Mouse (Mus musculus): ENCODE measurements around the gene Chtop. TPM values are rescaled to one million over a fixed set of nuclear protein-coding genes. Genes with fewer than 3 reads are reported as not detected.
A peak's percentile ranks its signal among the peaks of the same experiment; 100 is the strongest.

Chtop gene
- polyA plus RNA-seq, 1 experiment from 2014 or later, result 92.0 TPM

DNA sequence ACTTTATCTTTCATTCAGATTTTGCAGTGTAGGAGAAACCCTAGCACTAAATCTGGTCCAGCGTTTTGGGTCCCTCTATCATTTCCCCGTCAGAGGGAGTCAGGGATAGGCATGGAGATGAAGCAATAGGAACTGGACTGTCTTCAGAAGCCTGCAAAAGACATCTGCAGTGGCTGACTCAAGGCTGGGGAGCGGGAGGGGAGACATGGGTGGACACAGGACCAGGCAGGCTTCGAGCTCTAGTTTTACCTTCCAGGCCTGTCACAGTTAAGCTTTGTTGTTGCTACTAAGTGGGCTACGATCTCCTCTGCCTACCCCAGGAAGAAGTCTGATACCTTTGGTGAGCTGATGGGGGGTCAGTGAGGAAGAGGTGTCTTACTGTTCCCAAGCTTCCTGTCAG, 3.0 kb upstream of the Chtop start:
- Histone ChIP-seq H3K4me1 (peaks cover 38% of the 10 kb centered on the region), H3K36me3 (peaks cover 17% of the 10 kb centered on the region), H3K4me2 (no peak overlapping the region), H3K27me3 (replicated peaks) (0 out of 2 replicates have a peak, but pooled peaks cover 9% of the 10 kb centered on the region), H3K9me3 (no peaks in the 10 kb centered on the region), H3K4me3 (no peak overlapping the region), H3K27ac (replicated peaks) (no peak overlapping the region), H3K9ac (no peak overlapping the region)
- 76% methylated on average over 5 of the region's 5 CpGs for WGBS
- ATAC-seq (ENCODE audit: extremely low read depth, insufficient number of reproducible peaks, low FRiP score, low TSS enrichment), result no peak

GRCm38 (mm10) chr3:90509747-90510123, 437 bp upstream of the Chtop start:
- Histone ChIP-seq H3K9ac (no peak overlapping the region), H3K4me1 (peaks cover 36% of the 10 kb centered on the region), H3K36me3 (peaks cover 43% of the 10 kb centered on the region), H3K27me3 (replicated peaks) (0 out of 2 replicates have a peak, but pooled peaks cover 9% of the 10 kb centered on the region), H3K9me3 (no peaks in the 10 kb centered on the region), H3K4me2 (peak overlapping the region; percentile 92), H3K4me3 (peak overlapping the region; percentile 98), H3K27ac (replicated peaks) (peak overlapping the region; percentile 95)
- ATAC-seq (ENCODE audit: extremely low read depth, insufficient number of reproducible peaks, low FRiP score, low TSS enrichment), result no peak
- WGBS, result 31% methylated on average over 2 of the region's 2 CpGs

DNA sequence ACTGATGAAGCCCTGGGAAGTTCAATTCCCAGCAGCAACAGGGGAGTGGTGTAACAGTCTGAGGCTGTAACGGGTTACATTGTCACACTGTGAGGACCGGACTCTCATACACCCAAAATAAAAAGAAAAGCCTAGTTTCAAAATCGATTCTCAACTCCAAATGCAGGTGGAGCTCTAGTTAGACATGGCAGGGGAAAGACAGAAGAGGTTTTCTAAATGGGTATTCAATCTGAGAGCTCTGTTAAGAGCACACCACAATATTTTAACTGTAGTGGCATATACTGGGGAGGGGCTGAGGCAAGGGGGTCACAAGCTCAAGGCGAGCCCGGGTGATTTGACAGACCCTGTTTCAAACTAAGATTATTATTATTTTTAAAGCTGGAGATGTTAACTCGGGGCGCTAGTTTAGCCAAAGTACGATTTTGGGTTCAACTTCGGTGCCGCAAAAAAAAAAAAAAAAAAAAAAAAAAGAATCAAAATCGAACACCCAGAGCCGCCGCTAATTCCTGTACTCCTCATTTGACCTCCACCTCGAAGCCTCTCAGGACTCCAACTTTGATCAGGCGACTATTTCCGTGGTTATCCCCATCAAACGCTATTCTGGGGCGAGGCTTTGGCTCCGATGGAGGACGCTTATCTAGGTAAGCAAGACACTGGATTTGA, 880 bp downstream of the Chtop start:
- H3K4me3 ChIP-seq, result peak overlapping the region; percentile 98
- H3K4me1 ChIP-seq, result peaks cover 31% of the 10 kb centered on the region
- no peak for ATAC-seq (ENCODE audit: extremely low read depth, insufficient number of reproducible peaks, low FRiP score, low TSS enrichment)
- H3K9me3 ChIP-seq, result no peaks in the 10 kb centered on the region
- H3K9ac ChIP-seq, result peak overlapping the region; percentile 99
- 0 out of 2 replicates have a peak, but pooled peaks cover 9% of the 10 kb centered on the region for H3K27me3 ChIP-seq (replicated peaks)
- 2% methylated on average over 20 of the region's 20 CpGs for WGBS
- peak overlapping the region; percentile 95 for H3K27ac ChIP-seq (replicated peaks)
- peaks cover 56% of the 10 kb centered on the region for H3K36me3 ChIP-seq
- H3K4me2 ChIP-seq, result peak overlapping the region; percentile 92

- Histone ChIP-seq H3K27ac (replicated peaks) (no peak overlapping the region), H3K9me3 (no peaks in the 10 kb centered on the region), H3K9ac (no peak overlapping the region), H3K4me2 (no peak overlapping the region), H3K4me1 (peaks cover 19% of the 10 kb centered on the region), H3K27me3 (replicated peaks) (no peaks in the 10 kb centered on the region), H3K36me3 (peaks cover 77% of the 10 kb centered on the region), H3K4me3 (no peak overlapping the region)
- ATAC-seq (ENCODE audit: extremely low read depth, insufficient number of reproducible peaks, low FRiP score, low TSS enrichment), result no peak
- 58% methylated on average over 3 of the region's 3 CpGs for WGBS
These were observed 2.9 kb downstream of the Chtop start for GRCm38 (mm10) chr3:90506362-90506761.

- Histone ChIP-seq H3K9ac (no peak overlapping the region), H3K27ac (replicated peaks) (no peak overlapping the region), H3K27me3 (replicated peaks) (no peaks in the 10 kb centered on the region), H3K36me3 (peaks cover 76% of the 10 kb centered on the region), H3K9me3 (no peaks in the 10 kb centered on the region), H3K4me1 (peaks cover 19% of the 10 kb centered on the region), H3K4me2 (no peak overlapping the region), H3K4me3 (no peak overlapping the region)
- WGBS, result 94% methylated on average over 5 of the region's 5 CpGs
- no peak for ATAC-seq (ENCODE audit: extremely low read depth, insufficient number of reproducible peaks, low FRiP score, low TSS enrichment)
These were observed 4.1 kb downstream of the Chtop start for GRCm38 (mm10) chr3:90505216-90505615.

DNA sequence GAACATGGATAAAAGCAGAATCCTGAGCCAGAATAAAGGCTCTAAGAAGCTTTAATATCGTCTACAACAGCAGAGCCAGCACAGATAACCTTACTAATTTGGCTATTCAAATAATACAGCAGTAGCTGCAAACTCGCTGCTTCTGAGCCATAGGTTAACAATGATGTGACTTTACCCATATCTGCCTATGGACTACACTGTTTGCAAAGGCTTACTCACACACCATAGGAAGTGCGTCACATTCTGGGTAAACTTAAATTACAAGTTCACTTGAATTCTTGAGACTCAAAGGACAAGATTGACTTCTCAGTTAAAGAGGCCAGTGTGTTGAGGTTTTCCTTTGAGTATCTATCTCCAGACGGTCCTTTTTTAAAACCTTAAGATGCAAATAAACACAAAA, 5.9 kb downstream of the Chtop start:
- H3K36me3 ChIP-seq, result peaks cover 93% of the 10 kb centered on the region
- H3K27me3 ChIP-seq (replicated peaks), result no peaks in the 10 kb centered on the region
- no peak overlapping the region for H3K27ac ChIP-seq (replicated peaks)
- no peak overlapping the region for H3K4me2 ChIP-seq
- 85% methylated on average over 4 of the region's 4 CpGs for WGBS
- no peaks in the 10 kb centered on the region for H3K9me3 ChIP-seq
- H3K4me1 ChIP-seq, result peaks cover 19% of the 10 kb centered on the region
- H3K4me3 ChIP-seq, result no peak overlapping the region
- H3K9ac ChIP-seq, result no peak overlapping the region
- no peak for ATAC-seq (ENCODE audit: extremely low read depth, insufficient number of reproducible peaks, low FRiP score, low TSS enrichment)

- Histone ChIP-seq H3K36me3 (peaks cover 86% of the 10 kb centered on the region), H3K9ac (no peak overlapping the region), H3K9me3 (no peaks in the 10 kb centered on the region), H3K4me3 (no peak overlapping the region), H3K4me1 (no peaks in the 10 kb centered on the region), H3K4me2 (no peak overlapping the region), H3K27me3 (replicated peaks) (no peaks in the 10 kb centered on the region), H3K27ac (replicated peaks) (no peak overlapping the region)
- no peak for ATAC-seq (ENCODE audit: extremely low read depth, insufficient number of reproducible peaks, low FRiP score, low TSS enrichment)
These were observed 11.7 kb downstream of the Chtop start for GRCm38 (mm10) chr3:90497597-90497996.

DNA sequence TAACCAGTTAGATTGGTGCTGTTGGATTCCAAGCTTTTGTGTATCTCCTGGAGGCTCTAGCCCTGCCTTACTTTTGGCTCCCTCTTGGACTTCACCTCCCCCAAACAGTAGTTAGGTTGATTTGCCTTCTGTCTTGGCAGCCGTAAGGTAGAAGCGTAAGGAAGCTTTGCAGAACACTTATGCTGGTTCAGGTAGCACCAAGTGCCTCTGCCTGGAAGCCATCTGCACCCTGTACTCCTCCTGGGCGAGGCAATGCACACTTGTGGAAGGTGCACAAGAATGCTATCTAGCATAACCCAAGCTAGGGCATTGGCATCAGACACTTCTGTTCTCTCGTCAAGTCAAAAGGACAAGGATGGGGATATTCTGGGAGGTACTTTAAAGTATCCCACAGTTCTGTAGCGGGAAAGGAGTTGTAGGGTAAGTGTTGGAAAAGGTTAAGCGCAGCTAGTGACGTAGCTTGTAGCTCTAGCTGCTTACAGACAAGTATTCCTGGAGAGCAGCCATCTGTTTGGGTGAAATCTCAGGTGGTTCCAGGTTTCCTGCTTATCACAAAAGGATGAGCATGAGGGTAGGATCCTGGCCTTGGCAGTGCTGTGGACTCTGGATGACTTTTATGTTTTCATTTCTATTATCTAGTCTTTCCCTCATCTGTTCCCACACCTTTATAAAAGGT, 13.3 kb downstream of the Chtop start:
- 85% methylated on average over 7 of the region's 7 CpGs for WGBS
- Histone ChIP-seq H3K4me1 (no peaks in the 10 kb centered on the region), H3K9me3 (no peaks in the 10 kb centered on the region), H3K4me3 (no peak overlapping the region), H3K36me3 (peaks cover 70% of the 10 kb centered on the region), H3K4me2 (no peak overlapping the region), H3K27ac (replicated peaks) (no peak overlapping the region), H3K27me3 (replicated peaks) (no peaks in the 10 kb centered on the region), H3K9ac (no peak overlapping the region)
- ATAC-seq (ENCODE audit: extremely low read depth, insufficient number of reproducible peaks, low FRiP score, low TSS enrichment), result no peak

DNA sequence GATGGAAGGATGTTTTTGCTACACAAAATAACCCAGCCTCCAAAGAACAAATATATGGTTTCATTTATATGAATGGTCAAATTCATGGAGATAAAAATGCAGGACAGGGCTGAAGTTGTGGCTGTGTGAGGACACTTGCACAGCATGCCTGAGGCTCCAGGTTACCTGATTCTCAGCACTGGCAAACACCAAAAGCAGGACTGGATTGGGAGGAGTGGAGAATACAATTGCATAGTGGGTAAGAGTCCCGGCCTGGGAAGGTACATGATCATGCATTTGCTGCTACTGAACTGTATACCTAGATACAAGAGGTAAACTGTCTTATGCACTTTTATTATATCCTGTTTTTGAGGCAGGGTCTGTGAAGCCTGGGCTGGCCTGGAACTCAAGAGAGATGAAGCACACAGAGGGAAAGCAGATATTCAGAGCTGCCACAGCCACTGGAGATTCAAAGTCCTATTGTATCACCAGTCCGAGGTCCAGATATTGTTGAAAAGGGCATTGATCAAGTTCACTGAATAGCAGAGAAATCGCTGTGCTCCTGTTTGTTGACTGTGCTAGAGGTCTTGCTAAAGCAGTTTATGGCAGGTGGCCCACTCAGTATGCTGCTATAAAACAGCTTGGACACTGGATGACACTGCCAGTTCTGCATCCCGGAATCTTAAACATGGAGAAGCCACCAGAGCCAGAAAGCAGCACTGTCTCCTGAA, 15.3 kb downstream of the Chtop start:
- WGBS, result 61% methylated on average over 4 of the region's 4 CpGs

DNA sequence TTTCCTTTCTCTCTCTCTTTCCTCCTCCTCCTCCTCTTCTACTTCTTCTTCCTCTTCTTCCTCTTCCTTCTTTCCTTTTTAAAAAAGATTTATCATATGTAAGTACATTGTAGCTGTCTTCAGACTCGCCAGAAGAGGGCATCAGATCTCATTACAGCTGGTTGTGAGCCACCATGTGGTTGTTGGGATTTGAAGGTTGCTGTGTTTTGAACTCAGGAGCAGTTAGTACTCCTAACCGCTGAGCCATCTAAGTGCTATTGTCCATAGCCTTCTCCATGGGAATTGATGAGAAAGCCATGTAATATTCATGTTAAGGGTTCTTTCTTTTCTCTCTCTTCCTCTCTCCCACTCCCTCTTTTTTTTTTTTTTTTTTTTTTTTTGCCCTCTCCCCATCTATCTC, 17.9 kb downstream of the Chtop start:
- Histone ChIP-seq H3K27ac (replicated peaks) (no peak overlapping the region), H3K4me1 (peaks cover 16% of the 10 kb centered on the region), H3K36me3 (peaks cover 57% of the 10 kb centered on the region), H3K4me2 (no peak overlapping the region), H3K4me3 (no peak overlapping the region), H3K9me3 (no peaks in the 10 kb centered on the region), H3K27me3 (replicated peaks) (no peaks in the 10 kb centered on the region), H3K9ac (no peak overlapping the region)
- ATAC-seq (ENCODE audit: extremely low read depth, insufficient number of reproducible peaks, low FRiP score, low TSS enrichment), result no peak
- 36% methylated on average over 2 of the region's 2 CpGs for WGBS

More for the DNA sequence above, 15.3 kb downstream of the Chtop start:
- H3K9ac ChIP-seq, result no peak overlapping the region
- H3K27ac ChIP-seq (replicated peaks), result no peak overlapping the region
- no peaks in the 10 kb centered on the region for H3K9me3 ChIP-seq
- peaks cover 58% of the 10 kb centered on the region for H3K36me3 ChIP-seq
- H3K4me2 ChIP-seq, result no peak overlapping the region
- peaks cover 11% of the 10 kb centered on the region for H3K4me1 ChIP-seq
- no peak for ATAC-seq (ENCODE audit: extremely low read depth, insufficient number of reproducible peaks, low FRiP score, low TSS enrichment)
- H3K4me3 ChIP-seq, result no peak overlapping the region
- no peaks in the 10 kb centered on the region for H3K27me3 ChIP-seq (replicated peaks)

DNA sequence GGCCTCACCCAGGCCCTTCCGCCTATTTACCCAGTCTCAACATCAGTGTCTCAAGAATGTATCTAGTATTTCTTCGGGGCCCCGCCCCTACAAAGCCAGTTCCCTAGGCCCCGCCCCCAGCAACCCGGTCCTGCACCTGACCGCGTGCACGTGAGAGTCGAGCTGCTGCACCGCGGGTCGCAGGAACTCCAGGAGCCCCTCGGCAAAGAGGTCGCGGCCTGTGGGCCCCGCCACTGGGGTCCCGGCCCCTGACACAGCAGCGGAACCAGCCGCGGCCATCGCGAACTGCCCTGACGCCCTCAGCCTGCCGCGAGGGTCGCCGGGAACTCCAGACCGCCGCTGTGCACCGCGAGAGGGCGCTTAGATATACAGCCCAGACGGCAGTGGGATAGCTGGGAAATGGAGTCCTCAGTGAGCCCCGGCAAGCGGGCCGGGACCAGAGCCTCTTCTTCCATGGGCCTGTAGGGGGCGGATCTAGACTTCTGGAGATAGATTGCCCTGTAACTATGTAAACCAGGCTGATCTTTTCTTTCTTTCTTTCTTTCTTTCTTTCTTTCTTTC, 18.5 kb downstream of the Chtop start, which contains the start of gene Snapin:
Gene Snapin, minus strand, starts transcription at position 338 of the 561 bp plus-strand sequence.
- Histone ChIP-seq H3K4me2 (peak within 1 kb of the TSS; percentile 73), H3K4me3 (peak within 1 kb of the TSS; percentile 83), H3K36me3 (peaks cover 57% of the 10 kb centered on the region), H3K4me1 (peaks cover 16% of the 10 kb centered on the region), H3K27me3 (replicated peaks) (no peaks in the 10 kb centered on the region), H3K27ac (replicated peaks) (peak within 1 kb of the TSS; percentile 77), H3K9me3 (no peaks in the 10 kb centered on the region), H3K9ac (peak within 1 kb of the TSS; percentile 89)
- ATAC-seq (ENCODE audit: extremely low read depth, insufficient number of reproducible peaks, low FRiP score, low TSS enrichment), result peak; percentile 96
- WGBS, result under 1% methylated on average over 37 of the region's 37 CpGs
